Mouse (Mus musculus) CH12.LX (cell line): ENCODE results near the gene Tsc1. TPM values are rescaled to one million over a fixed set of nuclear protein-coding genes. Genes with fewer than 3 reads are reported as not detected.

Source experiments
- DNase-seq: peaks from one replicate; pipeline ENCODE4 v3.0.0-alpha.2; 2013; ENCODE audit errors: extremely low read depth
- H3K27ac ChIP-seq: 2 replicates; pipeline ENCODE4 v1.5.1; 2012; ENCODE audit warnings: low read depth, mild to moderate bottlenecking, control low read depth, moderate library complexity; ENCODE audit not compliant: insufficient read depth
- H3K27me3 ChIP-seq: replicated peaks from 2 replicates; pipeline ENCODE3; 2012; ENCODE audit warnings: inconsistent platforms
- H3K36me3 ChIP-seq, 2 experiments: replicated peaks in 1 of 2; 2 replicates each; pipeline versions ENCODE3 to v1.6.1; 2012; ENCODE audit warnings: inconsistent platforms in 1 of 2, low read length in 1 of 2, mild to moderate bottlenecking in 1 of 2, mixed read lengths in 1 of 2, moderate library complexity in 1 of 2; ENCODE audit not compliant: control insufficient read depth in 1 of 2, insufficient read depth in 1 of 2
- H3K4me1 ChIP-seq, 2 experiments: 2 replicates each; pipeline ENCODE4 v1.6.1; 2012; ENCODE audit warnings: inconsistent platforms in 1 of 2, moderate library complexity in 1 of 2; ENCODE audit not compliant: insufficient read depth in 2 of 2, control insufficient read depth in 1 of 2
- H3K4me2 ChIP-seq: 2 replicates; pipeline ENCODE4 v1.6.1; 2012; ENCODE audit warnings: low read depth, mild to moderate bottlenecking, control low read depth; ENCODE audit not compliant: poor library complexity, insufficient read depth, severe bottlenecking
- H3K4me3 ChIP-seq, 3 experiments: fragments of 150-350 bp in 1 of 3; sonication (generic) in 1 of 3; replicated peaks in 1 of 3; 2 replicates each; pipeline versions ENCODE3 to v1.5.1; 2011 to 2012; ENCODE audit warnings: low read depth in 2 of 3, low read length in 2 of 3, mild to moderate bottlenecking in 2 of 3, moderate library complexity in 2 of 3, control low read depth in 1 of 3, improper control_type of control experiment in 1 of 3, inconsistent platforms in 1 of 3, mixed read lengths in 1 of 3; ENCODE audit not compliant: poor library complexity in 1 of 3
- H3K79me2 ChIP-seq: replicated peaks from 2 replicates; pipeline ENCODE4 v1.6.1; 2012; ENCODE audit warnings: mild to moderate bottlenecking, moderate library complexity; ENCODE audit not compliant: control insufficient read depth, poor library complexity, insufficient read depth, severe bottlenecking; ENCODE audit errors: extremely low read depth
- H3K9ac ChIP-seq: 2 replicates; pipeline ENCODE4 v1.6.1; 2012; ENCODE audit warnings: low read depth, mild to moderate bottlenecking, control low read depth, moderate library complexity; ENCODE audit not compliant: insufficient read depth
- H3K9me3 ChIP-seq: replicated peaks from 2 replicates; pipeline ENCODE3; 2012; ENCODE audit warnings: low read length, inconsistent platforms, mixed read lengths
- BHLHE40 ChIP-seq: IDR thresholded peaks from 2 replicates; pipeline ENCODE4 v1.6.1; 2011; ENCODE audit warnings: mild to moderate bottlenecking, low read depth, low read length, improper control_type of control experiment
- CHD1 ChIP-seq: IDR thresholded peaks from 2 replicates; pipeline ENCODE4 v1.6.1; 2012; ENCODE audit warnings: low read depth, low read length, improper control_type of control experiment, inconsistent platforms
- CTCF ChIP-seq, 2 experiments: IDR thresholded peaks in 1 of 2; conservative IDR thresholded peaks in 1 of 2; 2 replicates each; pipeline ENCODE4 v1.5.1; 2011 to 2012; ENCODE audit warnings: low read depth in 2 of 2, low read length in 2 of 2, improper control_type of control experiment in 1 of 2, inconsistent platforms in 1 of 2, mild to moderate bottlenecking in 1 of 2, moderate library complexity in 1 of 2
- ELF1 ChIP-seq: IDR thresholded peaks from 2 replicates; pipeline ENCODE4 v1.6.1; 2014; ENCODE audit warnings: low read depth, mild to moderate bottlenecking, inconsistent platforms, low read length, improper control_type of control experiment
- JUN ChIP-seq: IDR thresholded peaks from 2 replicates; pipeline ENCODE4 v1.6.1; 2011; ENCODE audit warnings: low read depth, mild to moderate bottlenecking, low read length, improper control_type of control experiment, moderate library complexity; ENCODE audit not compliant: insufficient read depth
- JUND ChIP-seq: conservative IDR thresholded peaks from 2 replicates; pipeline ENCODE4 v1.6.1; 2011; ENCODE audit warnings: low read depth, low read length, improper control_type of control experiment
- KAT2A ChIP-seq: IDR thresholded peaks from 2 replicates; pipeline ENCODE4 v1.6.1; 2012; ENCODE audit warnings: low read length, improper control_type of control experiment, inconsistent platforms; ENCODE audit not compliant: insufficient replicate concordance
- MAFK ChIP-seq: IDR thresholded peaks from 2 replicates; pipeline ENCODE4 v1.6.1; 2011; ENCODE audit warnings: low read length, improper control_type of control experiment; ENCODE audit not compliant: insufficient replicate concordance
- MAX ChIP-seq: IDR thresholded peaks from 2 replicates; pipeline ENCODE4 v1.6.1; 2011; ENCODE audit warnings: low read length, improper control_type of control experiment
- MAZ ChIP-seq: IDR thresholded peaks from 2 replicates; pipeline ENCODE4 v1.6.1; 2012; ENCODE audit warnings: low read depth, mild to moderate bottlenecking, inconsistent platforms, low read length, improper control_type of control experiment, moderate library complexity
- MXI1 ChIP-seq: IDR thresholded peaks from 2 replicates; pipeline ENCODE4 v1.6.1; 2011; ENCODE audit warnings: mild to moderate bottlenecking, low read depth, low read length, improper control_type of control experiment
- NELFE ChIP-seq: IDR thresholded peaks from 2 replicates; pipeline ENCODE4 v1.6.1; 2011; ENCODE audit warnings: low read depth, low read length, improper control_type of control experiment
- NRF1 ChIP-seq: IDR thresholded peaks from 2 replicates; pipeline ENCODE4 v1.6.1; 2014; ENCODE audit warnings: low read depth, mild to moderate bottlenecking, inconsistent platforms, low read length, improper control_type of control experiment, moderate library complexity
- POLR2AphosphoS2 ChIP-seq: IDR thresholded peaks from 2 replicates; pipeline ENCODE4 v1.6.1; 2011; ENCODE audit warnings: low read depth, low read length, improper control_type of control experiment
- SIN3A ChIP-seq: IDR thresholded peaks from 2 replicates; pipeline ENCODE4 v1.6.1; 2012; ENCODE audit warnings: low read length, improper control_type of control experiment, inconsistent platforms
- TBP ChIP-seq: conservative IDR thresholded peaks from 2 replicates; pipeline ENCODE4 v1.6.1; 2011; ENCODE audit warnings: low read depth, low read length, improper control_type of control experiment
- TCF12 ChIP-seq: IDR thresholded peaks from 2 replicates; pipeline ENCODE4 v1.6.1; 2014; ENCODE audit warnings: low read depth, mild to moderate bottlenecking, inconsistent platforms, low read length, improper control_type of control experiment
- UBTF ChIP-seq: IDR thresholded peaks from 2 replicates; pipeline ENCODE4 v1.6.1; 2012; ENCODE audit warnings: low read depth, mild to moderate bottlenecking, inconsistent platforms, low read length, improper control_type of control experiment, moderate library complexity
- USF2 ChIP-seq: conservative IDR thresholded peaks from 2 replicates; pipeline ENCODE4 v1.6.1; 2011; ENCODE audit warnings: low read depth, low read length, improper control_type of control experiment
- ZKSCAN1 ChIP-seq: IDR thresholded peaks from 2 replicates; pipeline ENCODE4 v1.6.1; 2012; ENCODE audit warnings: low read depth, inconsistent platforms, low read length, improper control_type of control experiment, borderline replicate concordance
- dilution Hi-C: fragments of 300-500 bp; cut with MboI; formaldehyde crosslinking; loops from 2 replicates; pipeline ENCODE4 v1.14.3; 2020; ENCODE audit warnings: low sequenced_read_pairs; ENCODE audit not compliant: extremely low pct_unique_long_range_greater_than_20kb, extremely low pct_ligation_motif_present
- in situ Hi-C: fragments of 300-500 bp; cut with MboI; formaldehyde crosslinking; loops from 3 replicates; pipeline ENCODE4 v1.14.3; 2019; ENCODE audit warnings: low sequenced_read_pairs, low pct_ligation_motif_present, low pct_unique_long_range_greater_than_20kb, mixed read lengths
- polyA plus RNA-seq: library from polyadenylated mRNA; unstranded; fragments of >175 nt; gene quantifications from 2 replicates; pipeline ENCODE4 v1.2.1, GENCODE M21; 2012; ENCODE audit warnings: low read depth; ENCODE audit not compliant: insufficient read length
- total RNA-seq, 2 experiments: library from RNA; depleted of rRNA; stranded (reverse); fragments of 300-350 nt in 1 of 2; fragments of >200 nt in 1 of 2; gene quantifications; 2 replicates each; pipeline ENCODE4 v1.2.3; 2012 to 2014

The Tsc1 gene
- total and polyA plus RNA-seq, 3 experiments: 8.1 to 13.4 (median 9.5) TPM

GRCm38 (mm10) chr2:28665818-28666217 is 24.8 kb downstream of the Tsc1 start:
- in situ Hi-C loops (no loop called here), dilution Hi-C loops (no loop called here)
- H3K9ac ChIP-seq: no peak overlapping the region
- no peak overlapping the region for H3K27ac ChIP-seq
- H3K4me3 ChIP-seq: no peak overlapping the region
- TF ChIP-seq JUND: no peak
- no peak for TF ChIP-seq UBTF
- TF ChIP-seq CHD1: no peak
- TF ChIP-seq POLR2AphosphoS2: no peak
- no peak for TF ChIP-seq BHLHE40
- no peaks in the 10 kb centered on the region for H3K79me2 ChIP-seq
- no peak for DNase-seq
- H3K4me1 ChIP-seq: no peaks in the 10 kb centered on the region
- H3K36me3 ChIP-seq: peaks cover 47 to 94% of the 10 kb centered on the region in 2 experiments
- no peaks in the 10 kb centered on the region for H3K27me3 ChIP-seq
- H3K9me3 ChIP-seq: no peaks in the 10 kb centered on the region
- no peak overlapping the region for H3K4me2 ChIP-seq

DNA sequence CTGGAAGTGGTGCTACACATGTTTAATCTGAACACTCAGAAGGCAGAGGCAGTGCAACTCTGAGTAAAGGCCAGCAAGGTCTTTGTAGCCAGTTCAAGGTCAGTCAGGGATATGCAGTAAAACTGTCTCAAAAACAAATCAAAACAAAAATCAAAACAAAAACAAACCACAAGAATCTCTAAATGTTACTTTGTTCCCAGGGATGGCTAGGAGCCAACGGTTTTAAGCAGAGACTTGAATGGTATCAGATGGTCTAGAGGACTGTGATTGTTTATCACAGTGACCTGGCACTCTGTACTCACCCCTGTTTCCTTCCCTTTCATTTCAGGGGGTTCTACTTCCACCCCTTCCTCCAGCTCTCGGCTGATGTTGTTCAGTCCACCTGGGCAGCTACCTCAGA is 30.4 kb downstream of the Tsc1 start:
- Histone ChIP-seq H3K27ac (no peak overlapping the region), H3K36me3 (peaks cover 70 to 91% of the 10 kb centered on the region in 2 experiments), H3K4me3 (no peak overlapping the region), H3K9ac (no peak overlapping the region), H3K4me2 (no peak overlapping the region), H3K27me3 (no peaks in the 10 kb centered on the region), H3K9me3 (no peaks in the 10 kb centered on the region), H3K4me1 (no peaks in the 10 kb centered on the region), H3K79me2 (no peaks in the 10 kb centered on the region)
- dilution Hi-C loops: no loop called here
- TF ChIP-seq TCF12: no peak
- TF ChIP-seq JUN: no peak
- no peak for TF ChIP-seq USF2
- TF ChIP-seq KAT2A: no peak
- no peak for TF ChIP-seq MAFK
- TF ChIP-seq ZKSCAN1: no peak
- no peak for TF ChIP-seq TBP
- TF ChIP-seq ELF1: no peak
- TF ChIP-seq POLR2AphosphoS2: no peak
- no peak for TF ChIP-seq MAZ
- no peak for DNase-seq
- in situ Hi-C loops: no loop called here

GRCm38 (mm10) chr2:28676005-28676404 is 35.0 kb downstream of the Tsc1 start:
- no peaks in the 10 kb centered on the region for H3K9me3 ChIP-seq
- no peak for TF ChIP-seq NRF1
- no peak for TF ChIP-seq ZKSCAN1
- no peak for TF ChIP-seq ELF1
- no peak for TF ChIP-seq USF2
- TF ChIP-seq SIN3A: no peak
- no peak for TF ChIP-seq MXI1
- no peak for TF ChIP-seq NELFE
- no peak for TF ChIP-seq CTCF (conservative IDR thresholded peaks at IDR 0.05 in 1 of 2, IDR thresholded peaks at IDR 0.05 in 1 of 2; ENCODE audit: low read depth in 2 of 2, low read length in 2 of 2)
- TF ChIP-seq MAX: no peak
- TF ChIP-seq UBTF: no peak
- H3K4me3 ChIP-seq: no peak overlapping the region
- H3K4me1 ChIP-seq: no peaks in the 10 kb centered on the region
- dilution Hi-C loops (no loop called here), in situ Hi-C loops (no loop called here)
- no peak overlapping the region for H3K27ac ChIP-seq
- no peaks in the 10 kb centered on the region for H3K79me2 ChIP-seq
- no peak overlapping the region for H3K9ac ChIP-seq
- H3K27me3 ChIP-seq: no peaks in the 10 kb centered on the region
- H3K36me3 ChIP-seq: peaks cover 75 to 94% of the 10 kb centered on the region in 2 experiments
- H3K4me2 ChIP-seq: no peak overlapping the region
- no peak for DNase-seq
